Mouse (Mus musculus): Measurements from ENCODE around the gene Kdm5a. TPM values are rescaled to one million over a fixed set of nuclear protein-coding genes. Genes with fewer than 3 reads are reported as not detected.

The Kdm5a gene
- total RNA-seq (2023): 100 to 1,000 TPM; 160 to 161 TPM

GRCm38 (mm10) chr6:120363688-120364522 is at the start of gene Kdm5a, which contains the start of gene Ccdc77:
TSS of gene Kdm5a (plus strand) at chr6:120364124.
TSS of gene Ccdc77 (minus strand) at chr6:120364374.

DNA sequence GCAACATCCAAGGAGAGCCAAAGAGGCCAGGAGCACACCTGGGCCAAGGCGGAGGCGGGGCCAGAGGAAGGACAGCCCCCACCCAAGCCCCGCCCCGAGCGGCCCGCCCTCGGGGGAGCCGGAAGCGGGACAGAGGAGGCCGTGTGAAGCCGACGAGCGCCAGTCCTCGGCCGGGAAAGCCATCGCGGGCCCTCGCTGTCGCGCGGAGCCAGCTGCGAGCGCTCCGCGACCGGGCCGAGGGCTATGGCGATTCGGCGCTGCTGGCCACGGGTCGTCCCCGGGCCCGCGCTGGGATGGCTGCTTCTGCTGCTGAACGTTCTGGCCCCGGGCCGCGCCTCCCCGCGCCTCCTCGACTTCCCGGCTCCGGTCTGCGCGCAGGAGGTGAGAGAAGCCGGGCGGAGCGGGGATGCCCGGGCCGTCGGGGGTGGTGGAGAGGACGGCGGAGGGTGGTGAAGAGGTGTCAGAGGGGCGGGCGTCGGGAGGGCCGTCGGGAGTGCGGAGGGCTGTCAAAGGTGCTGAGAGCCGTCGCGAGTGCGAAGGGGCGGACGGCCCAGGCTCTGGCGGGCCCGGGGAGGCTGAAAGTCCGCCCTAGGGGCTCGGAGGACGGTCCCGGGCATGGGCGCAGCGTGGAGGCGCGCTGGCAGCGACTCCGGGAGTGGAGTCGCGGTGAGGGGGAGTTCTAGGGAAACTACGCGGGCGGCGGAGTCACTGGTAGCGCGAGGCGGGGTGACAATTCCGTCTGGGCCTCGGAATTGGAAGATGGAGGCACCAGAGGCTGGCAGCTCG is 99.4 kb downstream of the Kdm5a start, which contains the start of gene Il17ra:
Gene Il17ra (plus strand): TSS at position 162 of the 786 bp plus-strand sequence.

DNA sequence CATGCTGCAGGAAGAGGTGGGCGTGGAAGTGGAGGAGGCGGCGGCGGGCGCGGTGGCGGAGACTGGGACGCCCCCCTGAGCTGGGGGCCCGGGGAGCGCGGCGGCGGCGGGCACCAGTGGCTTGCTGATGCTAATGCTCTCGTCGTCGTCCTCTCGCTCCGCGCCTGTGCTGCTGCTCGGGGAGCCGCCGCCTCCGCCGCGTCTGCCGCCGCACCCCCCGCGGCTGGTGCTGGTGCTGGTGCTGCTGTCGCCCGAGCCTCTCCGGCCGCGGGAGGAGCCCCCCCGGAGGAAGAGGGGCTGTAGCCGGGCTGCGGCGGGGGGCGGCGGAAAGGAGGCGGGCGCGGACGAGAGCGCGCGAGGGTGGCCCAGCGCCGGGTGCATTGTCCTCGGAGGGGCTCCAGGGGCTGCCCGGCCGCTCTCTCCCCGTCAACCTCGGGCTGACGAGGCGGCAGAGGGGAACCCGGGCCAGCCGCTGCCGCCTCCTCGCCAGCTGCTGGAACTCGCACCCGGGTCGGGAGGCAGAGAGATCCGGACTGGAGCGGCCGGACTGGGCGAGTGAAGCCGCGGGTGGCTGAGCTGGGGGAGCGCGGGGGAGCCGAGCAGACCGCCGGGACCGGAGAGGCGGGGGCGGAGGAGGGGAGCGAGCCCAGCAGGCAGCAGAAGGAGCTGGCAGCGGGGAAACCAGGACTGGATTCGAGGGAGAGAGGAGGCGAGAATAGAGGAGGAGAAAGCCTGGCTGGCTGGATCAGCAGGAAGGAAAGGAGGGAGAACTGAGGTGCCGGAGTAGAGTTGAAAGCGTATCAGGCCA is 129.7 kb downstream of the Kdm5a start, which contains the start of gene Tmem121b:
Gene Tmem121b (minus strand): TSS at position 434 of the 808 bp plus-strand sequence.

Other genes with a start within 250 kb of the Kdm5a start
- not detected for gene D330020A13Rik, start 69.8 kb upstream of the Kdm5a start, total RNA-seq (2023)
- not detected for gene B4galnt3, start 69.6 kb upstream of the Kdm5a start, total RNA-seq (2023)
- gene Ccdc77, start 250 bp downstream of the Kdm5a start, total RNA-seq (2023): 10 to 100 TPM; 15.4 to 15.5 TPM
- gene Il17ra, start 99.1 kb downstream of the Kdm5a start, total RNA-seq (2023): 100 to 1,000 TPM; 149 to 166 TPM
- gene Tmem121b, start 129.7 kb downstream of the Kdm5a start, total RNA-seq (2023): not detected
- gene Hdhd5, start 167.2 kb downstream of the Kdm5a start, total RNA-seq (2023): 10 to 100 TPM; 35.7 to 41.2 TPM